Mouse (Mus musculus) layer of hippocampus, adult 2 months (tissue): Measurements from ENCODE around the gene Phactr4. TPM values are rescaled to one million over a fixed set of nuclear protein-coding genes. Genes with fewer than 3 reads are reported as not detected.

Experiments
- DNase-seq, 2 experiments: peaks; one replicate each; pipeline ENCODE4 v3.0.0; 2022; ENCODE audit warnings: low spot score in 2 of 2
- H3K27ac ChIP-seq: fragments of 200-600 bp; 2 replicates; pipeline ENCODE4 v1.8.1; 2022
- H3K4me3 ChIP-seq: fragments of 200-600 bp; 2 replicates; pipeline ENCODE4 v1.8.1; 2022; ENCODE audit warnings: mild to moderate bottlenecking
- CTCF ChIP-seq: fragments of 200-600 bp; conservative IDR thresholded peaks from 2 replicates; pipeline ENCODE4 v1.8.1; 2022; ENCODE audit warnings: antibody characterized with exemption, mild to moderate bottlenecking, moderate library complexity
- microRNA-seq, 2 experiments: library from miRNA; unstranded; fragments of <30 nt; microRNA quantifications; one replicate each; pipeline ENCODE4 v1.2.0; 2021
- total RNA-seq, 2 experiments: library from RNA; stranded (reverse); gene quantifications; 2 replicates each; pipeline ENCODE4 v1.2.3; 2021

Gene Phactr4
- total RNA-seq, 2 experiments from 2014 or later: 10.6 to 11.4 TPM

DNA sequence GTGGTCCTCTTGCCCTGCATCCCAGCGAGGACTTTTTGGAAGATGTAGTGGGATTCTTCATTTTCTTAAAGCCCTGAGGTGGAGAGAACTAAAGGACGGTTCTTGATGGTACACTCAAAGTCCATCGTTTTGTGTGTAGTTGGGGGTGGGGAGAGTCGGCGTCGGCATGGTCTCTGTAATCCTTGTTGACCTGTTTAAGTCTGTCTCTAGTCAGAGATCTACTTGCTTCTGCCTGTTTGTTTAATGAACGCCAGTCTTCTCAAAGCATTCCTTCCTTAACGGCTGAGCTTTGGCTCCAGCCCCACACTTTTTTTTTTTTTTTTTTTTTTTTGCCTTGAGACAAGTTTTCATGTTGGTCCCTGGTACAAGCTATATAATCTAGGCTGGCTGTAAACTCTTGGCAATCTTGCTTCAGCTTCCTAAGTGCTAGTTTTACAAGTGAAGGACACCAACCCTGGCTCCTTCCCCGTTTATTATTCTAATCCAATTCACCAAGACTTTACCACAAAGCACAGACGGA, 92.4 kb downstream of the Phactr4 start:
- H3K4me3 ChIP-seq: peak overlapping the region; percentile 63
- peak overlapping the region; percentile 90 for H3K27ac ChIP-seq
- no peak for TF ChIP-seq CTCF
- DNase-seq: no peak

DNA sequence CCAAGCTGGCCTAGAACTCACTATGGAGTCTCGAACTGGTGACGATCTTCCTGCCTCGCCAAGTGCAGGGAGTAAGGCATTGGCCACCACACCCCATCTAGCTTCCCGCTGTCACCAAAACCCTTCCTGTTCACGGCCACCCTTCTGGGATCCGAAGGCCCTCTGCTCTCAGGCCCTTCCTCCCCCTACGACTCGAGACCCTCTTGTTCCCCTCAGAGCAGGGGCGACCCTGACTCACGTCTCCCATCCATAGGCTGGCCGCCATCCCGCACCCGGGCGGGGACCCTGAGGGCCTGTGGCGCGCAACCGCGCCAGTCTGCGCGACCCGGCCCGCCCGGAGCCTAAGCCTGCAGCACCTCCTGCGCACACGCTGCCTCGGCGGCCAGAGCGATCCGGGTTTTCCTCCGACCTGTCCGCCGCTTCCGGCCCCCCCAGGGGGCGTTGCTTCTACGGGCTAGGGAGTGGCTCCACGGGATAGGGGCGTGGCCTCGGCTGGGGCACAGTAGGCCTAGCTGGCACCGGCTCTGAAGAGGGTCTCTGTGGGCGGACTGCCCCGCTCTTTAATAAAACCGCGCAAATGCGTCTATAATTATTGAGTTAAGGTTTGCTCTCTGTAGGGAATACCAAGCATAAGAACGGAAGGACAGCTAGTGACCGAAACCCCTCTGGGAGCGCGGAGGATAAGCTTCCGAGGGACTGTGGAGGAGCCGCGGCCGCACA, 93.0 kb downstream of the Phactr4 start, which contains the start of gene Trnau1ap:
Trnau1ap (minus strand) TSS at position 424 of the 720 bp plus-strand sequence.
- Histone ChIP-seq H3K27ac (peak within 1 kb of the TSS; percentile 90), H3K4me3 (peak within 1 kb of the TSS; percentile 63)
- TF ChIP-seq CTCF: peak; percentile 49
- DNase-seq: peak; percentile 79 to 80

- no peak for DNase-seq
- peak overlapping the region; percentile 63 for H3K4me3 ChIP-seq
- no peak for TF ChIP-seq CTCF
- peak overlapping the region; percentile 90 for H3K27ac ChIP-seq
Measured at GRCm38 (mm10) chr4:132328391-132328982, 93.8 kb downstream of the Phactr4 start.

- DNase-seq: no peak
- Histone ChIP-seq H3K4me3 (no peak overlapping the region), H3K27ac (no peak overlapping the region)
- TF ChIP-seq CTCF: no peak
Measured at GRCm38 (mm10) chr4:132326481-132326880, 95.8 kb downstream of the Phactr4 start.

GRCm38 (mm10) chr4:132315711-132316110, 106.6 kb downstream of the Phactr4 start:
- Histone ChIP-seq H3K4me3 (no peak overlapping the region), H3K27ac (no peak overlapping the region)
- no peak for DNase-seq
- TF ChIP-seq CTCF: no peak

DNA sequence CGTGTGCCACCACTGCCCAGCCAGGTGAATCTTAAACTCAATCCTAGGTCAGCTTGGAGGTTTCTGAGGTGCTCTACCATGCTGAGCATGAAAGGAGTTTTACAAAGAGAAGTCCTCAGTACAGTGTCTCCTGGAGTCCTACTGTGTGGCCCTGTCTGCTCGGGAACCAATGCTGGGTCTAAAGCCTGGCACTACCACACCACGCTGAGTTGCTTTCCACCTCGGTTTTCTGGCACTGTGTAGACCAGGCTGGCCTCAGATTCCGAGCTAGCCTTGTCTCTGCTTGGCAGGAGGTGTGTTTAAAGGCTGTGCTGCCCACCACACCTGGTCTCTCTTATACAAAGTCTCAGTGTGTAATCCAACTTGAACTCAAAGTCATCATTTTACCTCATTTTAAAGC, 109.7 kb downstream of the Phactr4 start:
- TF ChIP-seq CTCF: no peak
- no peak overlapping the region for H3K27ac ChIP-seq
- H3K4me3 ChIP-seq: no peak overlapping the region

DNA sequence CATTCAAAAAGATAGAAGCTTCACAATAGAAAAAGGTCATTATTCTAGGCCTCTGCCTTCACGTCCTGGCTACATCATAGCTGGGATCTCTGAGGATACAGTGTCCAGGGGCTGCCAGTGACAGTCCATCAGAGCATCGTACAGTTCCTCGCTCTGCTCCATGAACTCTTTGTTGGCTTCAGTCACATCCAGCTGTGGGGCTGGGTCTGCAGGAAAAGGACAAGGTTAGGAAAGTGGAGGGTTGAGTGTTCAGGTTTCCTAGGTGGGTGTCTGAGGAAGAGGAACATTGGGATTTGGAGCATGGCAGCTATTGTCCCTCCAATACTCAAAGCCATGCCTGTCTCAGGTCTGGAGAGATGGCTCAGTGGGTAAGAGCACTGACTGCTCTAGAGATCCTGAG, 110.5 kb downstream of the Phactr4 start:
- H3K4me3 ChIP-seq: no peak overlapping the region
- DNase-seq: no peak
- no peak for TF ChIP-seq CTCF
- no peak overlapping the region for H3K27ac ChIP-seq

More for the DNA sequence above, 109.7 kb downstream of the Phactr4 start:
- DNase-seq: no peak

DNA sequence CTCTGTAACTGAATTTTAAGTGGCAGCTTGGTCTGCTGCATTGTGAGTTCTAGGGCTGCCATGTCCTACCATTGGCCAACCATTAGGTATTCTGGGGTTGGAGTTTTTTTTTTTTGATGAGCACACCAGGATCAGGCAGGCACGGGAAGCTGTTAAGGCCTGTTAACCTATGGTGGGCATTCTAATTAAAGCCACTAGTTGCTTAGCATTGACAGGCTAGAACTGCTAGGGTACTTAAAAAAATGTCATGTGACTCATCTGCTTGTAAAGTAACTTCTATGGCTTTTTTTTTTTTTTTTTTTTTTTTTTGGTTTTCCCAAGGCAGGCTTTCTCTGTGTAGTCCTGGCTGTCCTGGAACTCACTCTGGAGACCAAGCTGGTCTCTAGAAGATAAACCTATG, 111.1 kb downstream of the Phactr4 start:
- Histone ChIP-seq H3K27ac (no peak overlapping the region), H3K4me3 (no peak overlapping the region)
- TF ChIP-seq CTCF: no peak
- no peak for DNase-seq

DNA sequence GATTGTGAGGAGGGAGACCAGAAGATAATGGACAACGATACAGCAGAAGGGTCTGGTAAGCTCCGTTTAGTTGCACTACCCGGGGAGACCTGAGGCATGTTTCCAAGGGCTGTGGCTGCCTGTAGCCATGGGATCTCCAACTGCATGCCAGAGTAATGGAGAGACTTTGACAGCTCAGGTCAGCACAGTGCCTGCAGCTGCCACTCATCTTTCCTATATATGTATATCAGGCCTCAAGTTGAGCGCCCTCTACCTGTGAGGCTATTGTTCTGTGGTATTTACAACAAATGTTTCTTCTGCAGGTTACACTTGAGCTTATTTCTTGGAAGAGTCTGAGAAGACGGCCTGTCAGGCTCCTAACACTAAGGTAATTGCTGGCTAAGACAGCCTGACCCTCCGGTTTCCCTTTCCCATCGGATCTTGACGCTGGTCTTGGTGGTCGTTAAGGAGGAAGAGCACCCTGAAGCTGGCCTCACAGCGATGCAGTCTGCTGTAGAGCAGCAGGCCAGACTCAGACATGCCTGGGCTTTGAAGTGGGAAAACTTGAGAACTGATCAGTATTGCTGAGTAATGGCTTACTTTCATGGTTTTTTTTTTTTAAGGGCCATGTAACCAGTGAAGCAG, 112.3 kb downstream of the Phactr4 start:
- Histone ChIP-seq H3K4me3 (peak overlapping the region; percentile 88), H3K27ac (peak overlapping the region; percentile 97)
- DNase-seq: no peak
- TF ChIP-seq CTCF: peak; percentile 78

DNA sequence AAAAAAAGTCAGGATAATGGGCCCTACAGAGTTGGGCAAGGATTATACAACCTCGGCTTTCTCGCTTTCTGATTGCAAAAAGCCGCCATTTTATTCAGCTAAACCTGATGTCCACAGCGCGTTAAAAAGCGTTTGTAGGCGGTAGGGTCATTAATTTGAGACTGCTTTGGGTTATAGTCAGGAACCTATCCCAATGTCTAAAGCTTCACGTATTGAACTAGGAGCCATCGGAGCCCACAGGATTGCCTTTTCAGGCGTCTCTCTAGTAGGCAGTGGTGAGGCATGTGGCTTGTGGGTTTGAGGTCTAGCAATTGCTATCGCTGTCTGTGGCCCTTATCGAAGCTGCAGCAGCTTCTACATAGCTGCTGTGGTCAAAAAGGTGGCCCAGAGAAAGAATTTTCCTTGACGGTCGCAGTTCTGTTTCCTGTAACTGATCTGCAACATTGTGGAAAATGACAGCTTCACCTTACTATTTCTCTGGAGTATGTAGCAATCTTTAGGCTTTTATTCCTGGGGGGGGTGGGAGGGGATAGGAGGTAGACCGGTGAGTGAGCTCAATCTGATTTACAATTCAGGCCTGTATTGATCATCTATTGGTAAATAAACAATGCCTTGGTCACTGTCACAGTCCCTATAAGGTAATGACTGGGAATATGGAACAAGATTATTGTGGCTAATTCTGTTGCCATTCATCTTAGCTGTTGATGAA, 113.0 kb downstream of the Phactr4 start:
- no peak for DNase-seq
- no peak for TF ChIP-seq CTCF
- H3K27ac ChIP-seq: peak overlapping the region; percentile 97
- peak overlapping the region; percentile 88 for H3K4me3 ChIP-seq

DNA sequence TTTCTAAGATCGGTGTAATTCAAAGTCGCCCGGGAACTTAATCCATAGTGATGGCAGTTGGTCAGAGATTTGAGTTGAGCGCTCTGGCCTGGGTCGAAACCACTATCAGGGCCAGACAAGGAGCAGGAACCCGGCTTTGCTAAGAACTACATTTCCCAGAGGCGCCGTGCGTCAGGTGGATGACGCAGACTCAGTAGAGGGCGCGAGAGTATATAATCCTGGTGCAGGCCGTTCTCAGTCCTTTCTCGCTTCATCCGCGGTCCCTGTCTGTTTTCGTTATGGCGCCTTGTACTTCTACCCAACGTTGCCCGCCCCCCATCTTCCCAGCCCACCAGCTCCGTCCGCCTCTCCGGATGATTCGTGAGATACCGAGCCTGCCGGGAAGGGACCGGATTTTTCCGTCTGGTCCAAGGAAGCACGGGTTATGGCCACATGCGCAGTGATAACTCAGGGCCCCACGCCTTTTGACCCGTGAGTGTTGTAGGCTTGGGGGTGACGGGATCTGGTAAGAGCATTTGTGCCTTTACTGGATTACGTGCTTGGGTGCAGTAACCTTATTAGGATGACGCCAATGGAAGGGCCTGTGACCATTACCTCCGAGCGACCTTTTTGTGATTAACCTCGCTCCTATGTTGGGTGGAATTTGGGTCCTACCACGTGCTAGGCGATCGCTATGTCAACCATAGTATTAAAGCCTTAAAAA, 113.7 kb downstream of the Phactr4 start:
- no peak for TF ChIP-seq CTCF

GRCm38 (mm10) chr4:132306004-132306403, 116.3 kb downstream of the Phactr4 start:
- Histone ChIP-seq H3K27ac (no peak overlapping the region), H3K4me3 (no peak overlapping the region)
- DNase-seq: no peak
- no peak for TF ChIP-seq CTCF

More for the DNA sequence above, 113.7 kb downstream of the Phactr4 start:
- H3K27ac ChIP-seq: peak overlapping the region; percentile 97
- DNase-seq: peak; percentile 91 to 94
- peak overlapping the region; percentile 88 for H3K4me3 ChIP-seq

Small RNAs within 50 kb of the gene (microRNA-seq; reads per million reads assigned to microRNA genes)
- 0 reads per million in 2 experiments for gene Gm25707

Other genes with a start within 250 kb of the Phactr4 start
- 10 to 100 TPM; 43.8 to 46.5 TPM for gene Ythdf2, start 210.2 kb downstream of the Phactr4 start, total RNA-seq
- 10 to 100 TPM; 25.2 to 28.3 TPM for gene Gmeb1, start 160.9 kb downstream of the Phactr4 start, total RNA-seq
- 10 to 100 TPM; 24.6 to 26.2 TPM for gene Taf12, start 148.1 kb downstream of the Phactr4 start, total RNA-seq
- gene Rab42, start 119.1 kb downstream of the Phactr4 start, total RNA-seq: 1 to 10 TPM; 1.2 to 2.1 TPM
- gene Trnau1ap, start 93.0 kb downstream of the Phactr4 start, total RNA-seq: 10 to 100 TPM; 20.7 to 26.0 TPM
- 10 to 100 TPM; 12.8 to 13.6 TPM for gene Rcc1, start 68.9 kb downstream of the Phactr4 start, total RNA-seq
- 1 to 10 TPM; 8.7 to 9.4 TPM for gene Med18, start 41.4 kb upstream of the Phactr4 start, total RNA-seq
- 10 to 100 TPM; 13.1 to 13.3 TPM for gene Sesn2, start 88.0 kb upstream of the Phactr4 start, total RNA-seq
- 100 to 1,000 TPM; 416 to 419 TPM for gene Atpif1, start 111.2 kb upstream of the Phactr4 start, total RNA-seq
- 10 to 100 TPM; 87.9 to 92.9 TPM for gene Dnajc8, start 113.1 kb upstream of the Phactr4 start, total RNA-seq
- 1 to 10 TPM; 1.0 to 1.1 TPM for gene Ptafr, start 141.6 kb upstream of the Phactr4 start, total RNA-seq
- gene Eya3, start 216.5 kb upstream of the Phactr4 start, total RNA-seq: 10 to 100 TPM; 24.2 to 28.2 TPM